Mouse (Mus musculus) MEL (cell line): ENCODE data around the gene Gm1673. TPM values are rescaled to one million over a fixed set of nuclear protein-coding genes. Genes with fewer than 3 reads are reported as not detected.

Source experiments
- DNase-seq: peaks from one replicate; pipeline ENCODE4 v3.0.0; 2011; ENCODE audit warnings: low read depth, low spot score
- H3K27ac ChIP-seq: 2 replicates; pipeline ENCODE4 v1.5.1; 2012; ENCODE audit warnings: low read depth, mild to moderate bottlenecking, control low read depth, low read length, moderate library complexity; ENCODE audit not compliant: control insufficient read depth
- H3K27me3 ChIP-seq, 2 experiments: fragments of 150-350 bp in 1 of 2; sonication (generic) in 1 of 2; 2 replicates each; pipeline ENCODE4 v1.6.1; 2012; ENCODE audit warnings: low read length in 2 of 2, mild to moderate bottlenecking in 2 of 2, improper control_type of control experiment in 1 of 2, moderate library complexity in 1 of 2; ENCODE audit not compliant: insufficient read depth in 2 of 2, control insufficient read depth in 1 of 2
- H3K36me3 ChIP-seq, 2 experiments: 2 replicates each; pipeline ENCODE4 v1.6.1; 2012 to 2014; ENCODE audit warnings: low read length in 2 of 2, improper control_type of control experiment in 1 of 2, inconsistent platforms in 1 of 2, mild to moderate bottlenecking in 1 of 2; ENCODE audit not compliant: insufficient read depth in 2 of 2, control insufficient read depth in 1 of 2
- H3K4me1 ChIP-seq, 2 experiments: fragments of 150-350 bp in 1 of 2; sonication (generic) in 1 of 2; 2 replicates each; pipeline ENCODE4 v1.6.1; 2012; ENCODE audit warnings: low read length in 2 of 2, improper control_type of control experiment in 1 of 2, mild to moderate bottlenecking in 1 of 2; ENCODE audit not compliant: insufficient read depth in 2 of 2, control insufficient read depth in 1 of 2
- H3K4me3 ChIP-seq, 2 experiments: fragments of 150-350 bp in 1 of 2; sonication (generic) in 1 of 2; 2 replicates each; pipeline ENCODE4 v1.5.1; 2012; ENCODE audit warnings: low read depth in 2 of 2, low read length in 2 of 2, mild to moderate bottlenecking in 2 of 2, moderate library complexity in 2 of 2, control low read depth in 1 of 2, improper control_type of control experiment in 1 of 2; ENCODE audit not compliant: control insufficient read depth in 1 of 2, insufficient read depth in 1 of 2
- H3K79me2 ChIP-seq: 2 replicates; pipeline ENCODE4 v1.6.1; 2012; ENCODE audit warnings: mild to moderate bottlenecking, low read length, moderate library complexity; ENCODE audit not compliant: control insufficient read depth, poor library complexity, insufficient read depth
- H3K9ac ChIP-seq: 2 replicates; pipeline ENCODE4 v1.6.1; 2012; ENCODE audit warnings: low read depth, mild to moderate bottlenecking, control low read depth, low read length, moderate library complexity; ENCODE audit not compliant: control insufficient read depth, poor library complexity, severe bottlenecking
- H3K9me3 ChIP-seq: fragments of 150-350 bp; sonication (generic); replicated peaks from 2 replicates; pipeline ENCODE4 v1.6.1; 2012; ENCODE audit warnings: mild to moderate bottlenecking, low read length, improper control_type of control experiment, moderate library complexity; ENCODE audit not compliant: insufficient read depth
- BHLHE40 ChIP-seq: IDR thresholded peaks from 2 replicates; pipeline ENCODE4 v1.6.1; 2012; ENCODE audit warnings: low read depth, mild to moderate bottlenecking, inconsistent platforms, low read length, improper control_type of control experiment, borderline replicate concordance
- CHD1 ChIP-seq: IDR thresholded peaks from 2 replicates; pipeline ENCODE4 v1.6.1; 2012; ENCODE audit warnings: low read depth, mild to moderate bottlenecking, inconsistent platforms, low read length, improper control_type of control experiment
- CHD2 ChIP-seq: IDR thresholded peaks from 2 replicates; pipeline ENCODE4 v1.6.1; 2011; ENCODE audit warnings: low read length, improper control_type of control experiment
- CTCF ChIP-seq, 3 experiments: IDR thresholded peaks in 2 of 3; conservative IDR thresholded peaks in 1 of 3; 2 replicates each; pipeline ENCODE4 v1.5.1; 2011 to 2012; ENCODE audit warnings: low read length in 3 of 3, low read depth in 2 of 3, mild to moderate bottlenecking in 2 of 3, improper control_type of control experiment in 1 of 3, inconsistent platforms in 1 of 3, mixed read lengths in 1 of 3, moderate library complexity in 1 of 3; ENCODE audit not compliant: control insufficient read depth in 1 of 3, insufficient read depth in 1 of 3, poor library complexity in 1 of 3, severe bottlenecking in 1 of 3
- E2F4 ChIP-seq: IDR thresholded peaks from 2 replicates; pipeline ENCODE4 v1.6.1; 2011; ENCODE audit warnings: low read depth, low read length, improper control_type of control experiment, borderline replicate concordance
- ELF1 ChIP-seq: IDR thresholded peaks from 2 replicates; pipeline ENCODE4 v1.6.1; 2014; ENCODE audit warnings: low read depth, mild to moderate bottlenecking, inconsistent platforms, low read length, improper control_type of control experiment, moderate library complexity
- EP300 ChIP-seq, 2 experiments: IDR thresholded peaks; 2 replicates each; pipeline ENCODE4 v1.6.1; 2011; ENCODE audit warnings: improper control_type of control experiment in 2 of 2, low read length in 2 of 2, low read depth in 1 of 2, mild to moderate bottlenecking in 1 of 2
- GABPA ChIP-seq: IDR thresholded peaks from 2 replicates; pipeline ENCODE4 v1.6.1; 2012; ENCODE audit warnings: low read depth, mild to moderate bottlenecking, inconsistent platforms, low read length, improper control_type of control experiment, moderate library complexity
- GATA1 ChIP-seq: IDR thresholded peaks from 2 replicates; pipeline ENCODE4 v1.6.1; 2011; ENCODE audit warnings: low read depth, low read length, improper control_type of control experiment
- JUND ChIP-seq: IDR thresholded peaks from 2 replicates; pipeline ENCODE4 v1.6.1; 2011; ENCODE audit warnings: low read depth, mild to moderate bottlenecking, improper control_type of control experiment, low read length
- MAFK ChIP-seq: IDR thresholded peaks from 2 replicates; pipeline ENCODE4 v1.6.1; 2011; ENCODE audit warnings: low read depth, mild to moderate bottlenecking, low read length, improper control_type of control experiment, borderline replicate concordance
- MAZ ChIP-seq: IDR thresholded peaks from 2 replicates; pipeline ENCODE4 v1.6.1; 2012; ENCODE audit warnings: low read depth, mild to moderate bottlenecking, inconsistent platforms, low read length, improper control_type of control experiment
- MXI1 ChIP-seq: IDR thresholded peaks from 2 replicates; pipeline ENCODE4 v1.6.1; 2011; ENCODE audit warnings: mild to moderate bottlenecking, low read depth, low read length, improper control_type of control experiment
- MYB ChIP-seq: IDR thresholded peaks from 2 replicates; pipeline ENCODE4 v1.6.1; 2011; ENCODE audit warnings: mild to moderate bottlenecking, low read depth, low read length, improper control_type of control experiment
- POLR2A ChIP-seq, 2 experiments: IDR thresholded peaks; 2 replicates each; pipeline ENCODE4 v1.6.1; 2011 to 2012; ENCODE audit warnings: low read length in 2 of 2, mild to moderate bottlenecking in 2 of 2, control low read depth in 1 of 2, improper control_type of control experiment in 1 of 2, low read depth in 1 of 2, moderate library complexity in 1 of 2; ENCODE audit not compliant: control insufficient read depth in 1 of 2, insufficient read depth in 1 of 2, poor library complexity in 1 of 2
- POLR2AphosphoS2 ChIP-seq: IDR thresholded peaks from 2 replicates; pipeline ENCODE4 v1.6.1; 2011; ENCODE audit warnings: low read length, improper control_type of control experiment
- POLR2AphosphoS5 ChIP-seq: IDR thresholded peaks from 2 replicates; pipeline ENCODE4 v1.6.1; 2012; ENCODE audit warnings: low read depth, borderline replicate concordance, mild to moderate bottlenecking, inconsistent platforms, low read length, moderate library complexity, mixed read lengths
- RAD21 ChIP-seq: IDR thresholded peaks from 2 replicates; pipeline ENCODE4 v1.6.1; 2011; ENCODE audit warnings: mild to moderate bottlenecking, low read depth, low read length, improper control_type of control experiment
- RCOR1 ChIP-seq: IDR thresholded peaks from 2 replicates; pipeline ENCODE4 v1.6.1; 2012; ENCODE audit warnings: low read depth, mild to moderate bottlenecking, inconsistent platforms, low read length, improper control_type of control experiment
- SMC3 ChIP-seq: IDR thresholded peaks from 2 replicates; pipeline ENCODE4 v1.6.1; 2011; ENCODE audit warnings: low read depth, low read length, improper control_type of control experiment
- TAL1 ChIP-seq: IDR thresholded peaks from 2 replicates; pipeline ENCODE4 v1.6.1; 2012; ENCODE audit warnings: mild to moderate bottlenecking, inconsistent platforms, low read length, moderate library complexity, mixed read lengths
- TBP ChIP-seq: IDR thresholded peaks from 2 replicates; pipeline ENCODE4 v1.8.0; 2011; ENCODE audit warnings: low read depth, low read length, improper control_type of control experiment
- UBTF ChIP-seq: IDR thresholded peaks from 2 replicates; pipeline ENCODE4 v1.6.1; 2012; ENCODE audit warnings: low read depth, mild to moderate bottlenecking, inconsistent platforms, low read length, improper control_type of control experiment, moderate library complexity, borderline replicate concordance; ENCODE audit not compliant: insufficient read depth
- USF1 ChIP-seq: IDR thresholded peaks from 2 replicates; pipeline ENCODE4 v1.6.1; 2014; ENCODE audit warnings: low read depth, mild to moderate bottlenecking, inconsistent platforms, low read length, improper control_type of control experiment, moderate library complexity
- ZC3H11A ChIP-seq: IDR thresholded peaks from 2 replicates; pipeline ENCODE4 v1.6.1; 2012; ENCODE audit warnings: low read depth, mild to moderate bottlenecking, inconsistent platforms, low read length, improper control_type of control experiment
- ZKSCAN1 ChIP-seq: IDR thresholded peaks from 2 replicates; pipeline ENCODE4 v1.6.1; 2012; ENCODE audit warnings: low read depth, mild to moderate bottlenecking, inconsistent platforms, low read length, improper control_type of control experiment, moderate library complexity
- ZMIZ1 ChIP-seq: IDR thresholded peaks from 2 replicates; pipeline ENCODE4 v1.6.1; 2012; ENCODE audit warnings: low read depth, mild to moderate bottlenecking, inconsistent platforms, low read length, improper control_type of control experiment, moderate library complexity
- ZNF384 ChIP-seq: IDR thresholded peaks from 2 replicates; pipeline ENCODE4 v1.6.1; 2012; ENCODE audit warnings: low read depth, mild to moderate bottlenecking, inconsistent platforms, low read length, improper control_type of control experiment
- polyA plus RNA-seq, 2 experiments: library from polyadenylated mRNA; stranded (reverse) in 1 of 2; unstranded in 1 of 2; fragments of >175 nt in 1 of 2; fragments of >200 nt in 1 of 2; gene quantifications; 2 replicates each; pipeline versions ENCODE4 v1.2.1 to v1.2.4; 2012; ENCODE audit warnings: low replicate concordance in 2 of 2, low read depth in 1 of 2; ENCODE audit not compliant: insufficient read length in 2 of 2, insufficient read depth in 1 of 2, missing spikeins in 1 of 2
- total RNA-seq: library from RNA; depleted of rRNA; stranded (reverse); fragments of 300-350 nt; gene quantifications from 2 replicates; pipeline ENCODE4 v1.2.3, GENCODE M21; 2012

Gm1673 gene
- total and polyA plus RNA-seq, 3 experiments, result not detected

DNA sequence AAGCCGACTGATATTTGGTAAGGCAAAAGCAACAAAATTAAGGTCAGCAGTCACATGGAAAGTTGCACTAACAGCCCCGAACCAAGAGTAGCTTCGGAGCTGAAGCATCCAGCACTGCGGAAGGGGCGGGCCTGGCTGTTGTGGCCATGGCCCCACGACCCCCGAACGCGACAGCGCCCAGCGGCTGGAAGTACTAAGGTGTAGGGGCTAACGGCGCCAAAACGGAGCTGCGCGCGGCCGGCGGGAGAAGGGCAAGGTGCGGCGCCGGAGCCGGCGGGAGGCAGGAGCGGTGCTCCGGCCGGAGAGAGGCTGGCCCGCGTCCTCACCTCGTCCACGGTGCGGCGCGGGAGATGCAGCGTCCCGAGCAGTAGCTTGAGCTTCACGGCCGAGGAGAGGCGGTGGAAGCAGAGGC, 47.5 kb upstream of the Gm1673 start:
- no peaks in the 10 kb centered on the region for H3K9me3 ChIP-seq
- DNase-seq, result no peak
- H3K9ac ChIP-seq, result peak overlapping the region; percentile 89
- no peaks in the 10 kb centered on the region for H3K27me3 ChIP-seq
- H3K4me1 ChIP-seq, result peaks cover 20 to 21% of the 10 kb centered on the region in 2 experiments
- TF ChIP-seq RAD21 (no peak), ZC3H11A (no peak), CHD1 (peak; percentile 62; the same call in 1 of the 2 replicates), POLR2A (IDR thresholded peaks at IDR 0.05; ENCODE audit: control insufficient read depth in 1 of 2, insufficient read depth in 1 of 2, low read depth in 1 of 2, low read length in 2 of 2, poor library complexity in 1 of 2) (0 out of 4 replicates have a peak, but pooled peaks of 1 of the 2 experiments have one; percentile 65), ELF1 (0 out of 2 replicates have a peak, but pooled peaks have one; percentile 15), MXI1 (peak; percentile 29; the same call in 1 of the 2 replicates)
- peaks cover 47% of the 10 kb centered on the region for H3K79me2 ChIP-seq
- peak overlapping the region; percentile 79 to 85 for H3K4me3 ChIP-seq
- H3K27ac ChIP-seq, result peak overlapping the region; percentile 82
- H3K36me3 ChIP-seq, result peaks cover 14 to 33% of the 10 kb centered on the region in 2 experiments

DNA sequence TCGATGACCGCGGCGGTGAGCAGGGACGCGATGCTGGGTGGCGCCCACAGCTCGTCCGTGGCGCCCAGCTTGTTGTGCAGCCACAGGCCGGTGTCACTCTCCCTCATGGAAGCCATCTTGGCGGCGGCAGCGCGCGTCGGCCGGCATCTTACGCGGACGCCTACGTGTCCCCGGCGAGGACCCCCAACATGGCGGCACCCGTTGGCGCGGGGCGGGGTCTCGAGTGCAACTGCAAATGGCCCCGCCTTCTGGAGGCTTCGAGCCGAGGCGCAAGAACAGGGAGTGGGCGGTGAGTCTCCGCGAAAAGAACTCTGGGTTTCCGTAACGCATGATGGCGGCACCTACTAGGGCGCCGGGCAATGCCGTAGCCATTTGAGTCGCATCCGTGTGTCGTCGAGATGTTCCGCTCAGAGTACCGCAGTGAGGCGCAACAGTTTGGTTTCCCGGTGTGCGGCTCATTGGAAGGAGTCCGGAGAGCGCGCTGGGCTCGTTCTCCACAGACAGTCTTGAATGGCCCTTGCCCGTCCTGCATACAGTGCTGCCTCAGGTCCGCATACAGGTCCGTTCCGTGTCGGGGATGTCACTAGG, 47.0 kb upstream of the Gm1673 start, which contains the start of gene Nelfa:
Nelfa (minus strand) TSS at position 294 of the 588 bp plus-strand sequence.
- H3K9ac ChIP-seq, result peak within 1 kb of the TSS; percentile 89
- H3K79me2 ChIP-seq, result peaks cover 46% of the 10 kb centered on the region
- no peaks in the 10 kb centered on the region for H3K9me3 ChIP-seq
- peaks cover 20 to 21% of the 10 kb centered on the region in 2 experiments for H3K4me1 ChIP-seq
- no peaks in the 10 kb centered on the region for H3K27me3 ChIP-seq
- peaks cover 10 to 33% of the 10 kb centered on the region in 2 experiments for H3K36me3 ChIP-seq
- DNase-seq, result peak; percentile 100
- H3K27ac ChIP-seq, result peak within 1 kb of the TSS; percentile 82
- peak within 1 kb of the TSS; percentile 79 to 85 for H3K4me3 ChIP-seq
- TF ChIP-seq GABPA, result 0 out of 2 replicates have a peak, but pooled peaks have one; percentile 65
- TF ChIP-seq POLR2AphosphoS5, result peak; percentile 80; the same call in 1 of the 2 replicates
- no peak for TF ChIP-seq BHLHE40
- TF ChIP-seq RCOR1, result peak; percentile 85
- TF ChIP-seq MAFK, result no peak
- TF ChIP-seq SMC3, result no peak
- TF ChIP-seq E2F4, result peak; percentile 77; the same call in 1 of the 2 replicates
- TF ChIP-seq ELF1, result peak; percentile 92
- TF ChIP-seq RAD21, result no peak
- no peak for TF ChIP-seq TAL1
- peak; percentile 90 for TF ChIP-seq TBP
- TF ChIP-seq ZMIZ1, result peak; percentile 95
- no peak for TF ChIP-seq CHD2
- TF ChIP-seq ZNF384, result no peak
- no peak for TF ChIP-seq MYB
- TF ChIP-seq JUND, result no peak
- no peak for TF ChIP-seq UBTF
- peak; percentile 21; the same call in 1 of the 2 replicates for TF ChIP-seq USF1
- TF ChIP-seq ZKSCAN1, result no peak
- peak in 2 of 3 experiments; percentile 7 to 13; a peak in 2 of 6 replicates for TF ChIP-seq CTCF (IDR thresholded peaks at IDR 0.05 in 2 of 3, conservative IDR thresholded peaks at IDR 0.05 in 1 of 3; ENCODE audit: control insufficient read depth in 1 of 3, insufficient read depth in 1 of 3, low read depth in 2 of 3, low read length in 3 of 3, poor library complexity in 1 of 3, severe bottlenecking in 1 of 3)
- peak; percentile 55 to 96 for TF ChIP-seq POLR2A (IDR thresholded peaks at IDR 0.05; ENCODE audit: control insufficient read depth in 1 of 2, insufficient read depth in 1 of 2, low read depth in 1 of 2, low read length in 2 of 2, poor library complexity in 1 of 2)
- peak; percentile 91 for TF ChIP-seq MXI1
- no peak for TF ChIP-seq CHD1
- TF ChIP-seq POLR2AphosphoS2, result peak; percentile 91
- peak; percentile 34 for TF ChIP-seq ZC3H11A
- TF ChIP-seq MAZ, result peak; percentile 93
- no peak for TF ChIP-seq GATA1
- peak in 1 of 2 experiments; percentile 44; a peak in 1 of 4 replicates for TF ChIP-seq EP300 (IDR thresholded peaks at IDR 0.05; ENCODE audit: low read depth in 1 of 2, low read length in 2 of 2)
